Mouse (Mus musculus) layer of hippocampus, adult 11-12 months (tissue): Measurements from ENCODE around the gene Atp2a1.
A peak's percentile ranks its signal among the peaks of the same experiment; 100 is the strongest.
"Not testable (repeated sequence)": the region's sequence is repeated elsewhere in the genome, so short reads cannot be mapped to it uniquely, and the experiment has no call there.

Experiments used
- DNase-seq: peaks from one replicate; pipeline ENCODE4 v3.0.0; 2022; ENCODE audit warnings: low spot score

Atp2a1 gene

GRCm38 (mm10) chr7:126411061-126411460 lies 51.8 kb downstream of the Atp2a1 start:
- no peak for DNase-seq

- no peak for DNase-seq
Observed at GRCm38 (mm10) chr7:126408686-126409085, 54.2 kb downstream of the Atp2a1 start.

- DNase-seq = not testable (repeated sequence)
Observed at GRCm38 (mm10) chr7:126402518-126402917, 60.4 kb downstream of the Atp2a1 start.

- peak; percentile 77 for DNase-seq
Observed at GRCm38 (mm10) chr7:126399548-126399947, 63.4 kb downstream of the Atp2a1 start.

GRCm38 (mm10) chr7:126397822-126398221 lies 65.1 kb downstream of the Atp2a1 start:
- DNase-seq = no peak

- DNase-seq = no peak
Observed at GRCm38 (mm10) chr7:126397221-126397620, 65.7 kb downstream of the Atp2a1 start.

GRCm38 (mm10) chr7:126396298-126397119 lies 66.4 kb downstream of the Atp2a1 start, which contains the start of gene Nfatc2ip:
Gene Nfatc2ip (minus strand): TSS chr7:126396737.
- DNase-seq = peak; percentile 99
